Mouse (Mus musculus): ENCODE measurements at regions not wholly inside any gene's neighbourhood (a gene's known extent, or its start where the extent isn't known, plus 50 kb on each side); places are given as distances from the start of the nearest gene placed in this dataset.

DNA sequence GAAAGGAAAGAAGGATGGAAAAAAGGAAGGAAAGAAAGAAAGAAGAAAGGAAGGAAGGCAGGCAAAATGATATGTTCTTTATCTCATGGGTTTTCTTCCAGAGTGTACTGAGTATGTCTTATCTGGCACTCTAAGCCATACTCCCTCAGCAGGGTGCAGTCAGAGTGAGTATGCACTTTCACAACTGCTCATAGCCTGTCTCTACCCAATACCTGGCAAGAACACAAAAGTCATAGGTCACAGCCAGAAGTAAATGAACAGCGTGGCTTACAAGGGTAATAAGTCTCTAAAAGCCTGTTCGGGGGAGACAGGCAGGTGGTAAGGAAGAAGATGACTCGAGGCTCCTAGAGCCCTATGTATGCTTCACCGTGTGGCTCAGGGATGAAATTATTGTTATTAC is 587.9 kb downstream of the Tmem182 start:
- TF ChIP-seq CTCF (IDR thresholded peaks at IDR 0.05; ENCODE audit: control insufficient read depth, insufficient read depth, insufficient read length) (no peak), CEBPB (IDR thresholded peaks at IDR 0.05; ENCODE audit: low read depth) (no peak)

Measured in C2C12 (cell line).